Mouse (Mus musculus) G1E (cell line): ENCODE results near the gene Kcnk1.

Experiments
- CTCF ChIP-seq: IDR thresholded peaks from 2 replicates; pipeline ENCODE4 v1.5.1; 2012; ENCODE audit warnings: low read depth, low read length, inconsistent platforms, mixed read lengths
- POLR2AphosphoS5 ChIP-seq: IDR thresholded peaks from 2 replicates; pipeline ENCODE4 v1.6.1; 2012; ENCODE audit warnings: low read depth, low read length, inconsistent platforms; ENCODE audit not compliant: insufficient replicate concordance

DNA sequence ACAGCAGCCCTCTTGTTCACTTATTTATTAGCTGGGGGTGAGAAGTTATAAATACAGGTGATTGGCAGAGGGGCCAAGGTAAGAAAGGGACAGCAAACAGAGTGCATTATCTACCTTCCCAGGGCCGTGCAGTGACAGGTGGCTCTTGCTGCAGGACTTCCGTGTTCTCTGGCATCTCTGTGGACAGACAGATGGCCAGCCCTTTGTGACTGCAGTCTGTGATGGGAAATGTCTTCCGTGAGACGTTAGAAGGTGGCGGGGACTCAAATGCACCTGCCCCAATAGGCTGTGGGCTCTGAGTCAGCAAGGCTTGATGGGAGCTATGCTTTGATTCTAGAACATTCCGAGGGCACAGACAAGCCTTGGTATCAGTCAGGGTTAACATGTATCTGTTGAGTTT, 17.4 kb downstream of the Kcnk1 start:
- no peak for TF ChIP-seq CTCF
- no peak for TF ChIP-seq POLR2AphosphoS5
